Mouse (Mus musculus) brain, embryonic 14.5 days (tissue): ENCODE measurements around the gene Amz1.

Source experiments
- CTCF ChIP-seq: fragments of 200-500 bp; IDR thresholded peaks from 2 replicates; pipeline ENCODE4 v1.5.1; 2012; ENCODE audit warnings: inconsistent platforms, mild to moderate bottlenecking, moderate library complexity, borderline replicate concordance; ENCODE audit not compliant: insufficient read depth, insufficient read length; ENCODE audit errors: extremely low read depth
- POLR2A ChIP-seq: fragments of 200-500 bp; IDR thresholded peaks from 2 replicates; pipeline ENCODE4 v1.6.1; 2012; ENCODE audit warnings: mild to moderate bottlenecking, inconsistent platforms, borderline replicate concordance; ENCODE audit not compliant: poor library complexity, insufficient read depth, insufficient read length, severe bottlenecking; ENCODE audit errors: extremely low read depth

DNA sequence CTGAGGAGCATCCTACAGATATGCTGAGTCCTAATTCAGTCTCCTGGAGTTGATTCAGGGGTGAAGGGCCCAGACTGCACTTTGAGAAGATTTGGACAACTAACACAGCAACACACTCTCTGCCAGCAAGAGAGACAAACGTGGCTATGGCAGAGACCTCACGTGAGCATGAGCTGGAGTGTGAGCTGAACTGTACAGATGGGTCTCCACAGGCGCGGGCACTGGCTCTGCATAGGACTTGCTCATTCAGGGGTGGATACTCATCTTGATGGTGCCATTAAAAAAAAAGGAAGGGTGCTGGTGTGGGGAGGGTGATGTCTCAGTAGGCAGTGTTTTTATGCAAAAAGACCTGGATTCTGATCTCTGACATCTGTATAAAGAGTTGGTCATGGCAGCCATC lies 51.2 kb downstream of the Amz1 start:
- TF ChIP-seq CTCF = no peak
- no peak for TF ChIP-seq POLR2A
